Mouse (Mus musculus) testis, adult 2 months (tissue): ENCODE data around the gene Nyx.

Source experiments
- CTCF ChIP-seq: fragments of 200-500 bp; IDR thresholded peaks from 2 replicates; pipeline ENCODE4 v1.5.1; 2012; ENCODE audit warnings: low read depth, mild to moderate bottlenecking, inconsistent platforms, low read length, moderate library complexity; ENCODE audit not compliant: control insufficient read depth, insufficient read depth, insufficient replicate concordance
- POLR2A ChIP-seq: fragments of 200-500 bp; IDR thresholded peaks from 2 replicates; pipeline ENCODE4 v1.6.1; 2012; ENCODE audit warnings: low read depth, mild to moderate bottlenecking, inconsistent platforms, low read length, moderate library complexity; ENCODE audit not compliant: control insufficient read depth

- TF ChIP-seq CTCF (no peak), POLR2A (no peak)
These were observed 53.5 kb downstream of the Nyx start for GRCm38 (mm10) chrX:13519408-13519783.
